Mouse (Mus musculus): ENCODE measurements around the gene Lyzl4.

DNA sequence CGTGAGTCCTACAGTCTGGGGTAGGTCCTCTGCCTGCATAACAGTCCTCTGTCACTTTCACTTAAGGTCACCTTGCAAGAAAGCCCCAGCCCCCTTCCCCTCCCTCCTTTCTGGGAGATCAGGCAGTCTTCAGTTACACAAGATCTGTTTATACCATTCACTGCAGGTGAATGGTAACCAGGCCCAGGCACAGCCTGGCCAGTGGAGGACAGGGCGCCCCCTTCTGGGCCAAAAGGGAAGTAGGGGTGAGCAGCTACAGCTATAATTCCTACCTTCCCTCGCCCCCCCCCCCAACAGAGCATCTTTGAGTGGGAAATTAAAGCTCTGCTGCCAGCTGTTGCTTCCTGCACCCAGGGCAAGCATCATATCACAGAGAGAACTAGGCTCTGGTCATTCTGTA, 25.4 kb downstream of the Lyzl4 start:
- TF ChIP-seq ELF1 (IDR thresholded peaks at IDR 0.05; ENCODE audit: low read depth, low read length) (no peak), CHD2 (IDR thresholded peaks at IDR 0.05; ENCODE audit: low read length) (0 out of 2 replicates have a peak, but pooled peaks have one; percentile 6), CTCF (conservative IDR thresholded peaks at IDR 0.05 in 1 of 2, IDR thresholded peaks at IDR 0.05 in 1 of 2; ENCODE audit: low read depth in 2 of 2, low read length in 2 of 2) (peak in 1 of 2 experiments; percentile 57; a peak in 2 of 4 replicates), MXI1 (IDR thresholded peaks at IDR 0.05; ENCODE audit: low read depth, low read length) (no peak)
